Mouse (Mus musculus) thymus, adult 2 months (tissue): ENCODE results near the gene Defb22. TPM values are rescaled to one million over a fixed set of nuclear protein-coding genes. Genes with fewer than 3 reads are reported as not detected.

ENCODE experiments used
- DNase-seq: peaks from one replicate; pipeline ENCODE4 v3.0.0; 2021
- H3K27ac ChIP-seq: fragments of 200-500 bp; 2 replicates; pipeline ENCODE4 v1.5.1; 2012; ENCODE audit warnings: low read length, control low read depth; ENCODE audit not compliant: control insufficient read depth, insufficient read depth
- H3K27me3 ChIP-seq: fragments of 200-500 bp; 2 replicates; pipeline ENCODE4 v1.6.1; 2012; ENCODE audit warnings: mild to moderate bottlenecking, low read length, moderate library complexity, mixed read lengths; ENCODE audit not compliant: control insufficient read depth, insufficient read depth
- H3K36me3 ChIP-seq: fragments of 200-500 bp; 2 replicates; pipeline ENCODE4 v1.6.1; 2012; ENCODE audit warnings: mild to moderate bottlenecking, low read length, moderate library complexity; ENCODE audit not compliant: control insufficient read depth, insufficient read depth
- H3K4me1 ChIP-seq: fragments of 200-500 bp; replicated peaks from 2 replicates; pipeline ENCODE4 v1.6.1; 2012; ENCODE audit warnings: low read length; ENCODE audit not compliant: control insufficient read depth, insufficient read depth
- H3K4me3 ChIP-seq: fragments of 200-500 bp; 2 replicates; pipeline ENCODE4 v1.5.1; 2012; ENCODE audit warnings: mild to moderate bottlenecking, low read length, control low read depth, moderate library complexity; ENCODE audit not compliant: control insufficient read depth, insufficient read depth
- CTCF ChIP-seq: fragments of 200-500 bp; IDR thresholded peaks from 2 replicates; pipeline ENCODE4 v1.5.1; 2012; ENCODE audit warnings: mild to moderate bottlenecking, control low read depth, low read length, moderate library complexity, borderline replicate concordance; ENCODE audit not compliant: control insufficient read depth, poor library complexity, insufficient read depth; ENCODE audit errors: extremely low read depth
- POLR2A ChIP-seq: fragments of 200-500 bp; IDR thresholded peaks from 2 replicates; pipeline ENCODE4 v1.6.1; 2012; ENCODE audit warnings: mild to moderate bottlenecking, low read length, control low read depth, moderate library complexity; ENCODE audit not compliant: control insufficient read depth, poor library complexity, insufficient read depth; ENCODE audit errors: extremely low read depth
- WGBS: fragments of 180-500 bp; shearing (Covaris S2); methylation state at CpG from one replicate; pipeline ENCODE4 v1.1.7; 2018; 5-methylcytosine and 5-hydroxymethylcytosine counted together
- polyA plus RNA-seq: library from polyadenylated mRNA; depleted of rRNA; stranded (reverse); fragments of >200 nt; gene quantifications from 2 replicates; pipeline ENCODE4 v1.2.3, GENCODE M21; 2012; rRNA removed

The Defb22 gene
- 0.24 TPM in 1 of 2 replicates, not detected in the other for polyA plus RNA-seq

- TF ChIP-seq POLR2A = no peak
- no peak for TF ChIP-seq CTCF
- H3K4me1 ChIP-seq = no peaks in the 10 kb centered on the region
- H3K27ac ChIP-seq = no peak within 1 kb of the TSS
- no peak for DNase-seq
- H3K27me3 ChIP-seq = no peaks in the 10 kb centered on the region
- no peak within 1 kb of the TSS for H3K4me3 ChIP-seq
- no peaks in the 10 kb centered on the region for H3K36me3 ChIP-seq
Observed at GRCm38 (mm10) chr2:152490038-152490437, at the start of gene Defb22. Defb22 (minus strand) TSS chr2:152490138.

GRCm38 (mm10) chr2:152517981-152518380 is 28.0 kb upstream of the Defb22 start, which contains the start of gene Defb28:
Defb28 (plus strand) TSS chr2:152518255.
- Histone ChIP-seq H3K4me3 (no peak within 1 kb of the TSS), H3K4me1 (no peaks in the 10 kb centered on the region), H3K27me3 (no peaks in the 10 kb centered on the region), H3K36me3 (no peaks in the 10 kb centered on the region), H3K27ac (no peak within 1 kb of the TSS)
- TF ChIP-seq CTCF (no peak), POLR2A (no peak)
- 80% methylated on average over 4 of the region's 4 CpGs for WGBS
- DNase-seq = no peak

- H3K27me3 ChIP-seq = no peaks in the 10 kb centered on the region
- H3K4me1 ChIP-seq = no peaks in the 10 kb centered on the region
- no peak for DNase-seq
- H3K27ac ChIP-seq = no peak overlapping the region
- TF ChIP-seq CTCF = no peak
- no peak for TF ChIP-seq POLR2A
- 13% methylated on average over 4 of the region's 4 CpGs for WGBS
- H3K36me3 ChIP-seq = no peaks in the 10 kb centered on the region
- H3K4me3 ChIP-seq = no peak overlapping the region
Observed at GRCm38 (mm10) chr2:152516084-152516483, 26.1 kb upstream of the Defb22 start.

GRCm38 (mm10) chr2:152511592-152511991 is 21.7 kb upstream of the Defb22 start, which contains the start of gene Defb26:
Defb26 (minus strand) TSS chr2:152511692.
- Histone ChIP-seq H3K27me3 (no peaks in the 10 kb centered on the region), H3K4me3 (no peak within 1 kb of the TSS), H3K36me3 (no peaks in the 10 kb centered on the region), H3K4me1 (no peaks in the 10 kb centered on the region), H3K27ac (no peak within 1 kb of the TSS)
- TF ChIP-seq CTCF = no peak
- 94% methylated on average over 1 of the region's 1 CpGs for WGBS
- no peak for DNase-seq

- Histone ChIP-seq H3K36me3 (no peaks in the 10 kb centered on the region), H3K4me3 (no peak overlapping the region), H3K27ac (no peak overlapping the region), H3K4me1 (no peaks in the 10 kb centered on the region), H3K27me3 (no peaks in the 10 kb centered on the region)
- WGBS = 49% methylated on average over 2 of the region's 2 CpGs
- TF ChIP-seq CTCF (no peak), POLR2A (no peak)
- no peak for DNase-seq
Observed at GRCm38 (mm10) chr2:152503950-152504349, 14.0 kb upstream of the Defb22 start.

- WGBS = 89% methylated on average over 6 of the region's 6 CpGs
- no peak for DNase-seq
- no peak for TF ChIP-seq CTCF
- no peak for TF ChIP-seq POLR2A
- Histone ChIP-seq H3K27me3 (no peaks in the 10 kb centered on the region), H3K4me1 (no peaks in the 10 kb centered on the region), H3K4me3 (no peak overlapping the region), H3K36me3 (no peaks in the 10 kb centered on the region), H3K27ac (no peak overlapping the region)
Observed at GRCm38 (mm10) chr2:152500863-152501229, 10.9 kb upstream of the Defb22 start.

GRCm38 (mm10) chr2:152500204-152500862 is 10.4 kb upstream of the Defb22 start:
- WGBS = 81% methylated on average over 7 of the region's 7 CpGs
- Histone ChIP-seq H3K36me3 (no peaks in the 10 kb centered on the region), H3K4me3 (no peak overlapping the region), H3K27ac (no peak overlapping the region), H3K4me1 (no peaks in the 10 kb centered on the region), H3K27me3 (no peaks in the 10 kb centered on the region)
- TF ChIP-seq CTCF = no peak
- TF ChIP-seq POLR2A = no peak
- no peak for DNase-seq
